Mouse (Mus musculus): ENCODE measurements around the gene Atad1. TPM values are rescaled to one million over a fixed set of nuclear protein-coding genes. Genes with fewer than 3 reads are reported as not detected.

The Atad1 gene
- polyA plus RNA-seq, 1 experiment from 2014 or later, result 68.7 TPM

DNA sequence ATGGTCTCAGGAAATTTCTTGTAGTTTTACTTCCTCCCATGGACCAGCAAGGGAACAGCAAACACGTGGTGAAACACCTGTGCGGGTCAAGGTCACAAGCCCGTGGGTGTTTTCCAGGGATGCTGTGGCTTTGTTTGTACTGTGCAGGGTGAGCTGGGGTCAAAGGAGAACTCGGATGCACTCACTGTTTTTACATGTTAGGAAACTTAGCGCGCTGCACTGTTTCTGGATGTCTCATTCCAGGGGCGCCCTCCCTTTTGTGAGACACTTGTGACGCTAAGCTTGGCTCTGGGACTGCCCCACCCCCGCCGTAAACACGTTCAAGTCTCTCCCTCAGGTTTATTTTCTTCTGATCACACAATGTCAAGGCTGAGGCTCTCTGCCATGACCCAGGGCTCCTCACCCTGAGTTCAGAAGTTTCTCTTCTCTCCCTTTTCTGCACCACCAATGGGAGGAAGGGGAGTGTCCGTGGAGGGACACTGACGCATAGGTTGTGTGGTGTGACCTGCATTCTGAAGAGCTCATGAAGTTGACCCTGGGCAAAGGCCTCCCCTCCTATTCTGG lies 112.7 kb downstream of the Atad1 start:
- no peaks in the 10 kb centered on the region for H3K27me3 ChIP-seq (ENCODE audit: control insufficient read depth, insufficient read depth, low read length)
- H3K9ac ChIP-seq (ENCODE audit: low read length), result no peak overlapping the region
- no peak overlapping the region for H3K4me3 ChIP-seq (replicated peaks; ENCODE audit: low read length)
- H3K4me1 ChIP-seq (ENCODE audit: control insufficient read depth, insufficient read depth, low read length), result no peaks in the 10 kb centered on the region
- ATAC-seq (ENCODE audit: insufficient read depth, low FRiP score), result no peak
- H3K9me3 ChIP-seq (replicated peaks; ENCODE audit: control insufficient read depth, low read length), result no peaks in the 10 kb centered on the region
- no peaks in the 10 kb centered on the region for H3K36me3 ChIP-seq (ENCODE audit: control insufficient read depth, insufficient read depth, low read length)
- WGBS, result 42% methylated on average over 13 of the region's 13 CpGs
- H3K27ac ChIP-seq (ENCODE audit: low read length), result no peak overlapping the region
- no peak overlapping the region for H3K4me2 ChIP-seq (ENCODE audit: low read depth, low read length)

DNA sequence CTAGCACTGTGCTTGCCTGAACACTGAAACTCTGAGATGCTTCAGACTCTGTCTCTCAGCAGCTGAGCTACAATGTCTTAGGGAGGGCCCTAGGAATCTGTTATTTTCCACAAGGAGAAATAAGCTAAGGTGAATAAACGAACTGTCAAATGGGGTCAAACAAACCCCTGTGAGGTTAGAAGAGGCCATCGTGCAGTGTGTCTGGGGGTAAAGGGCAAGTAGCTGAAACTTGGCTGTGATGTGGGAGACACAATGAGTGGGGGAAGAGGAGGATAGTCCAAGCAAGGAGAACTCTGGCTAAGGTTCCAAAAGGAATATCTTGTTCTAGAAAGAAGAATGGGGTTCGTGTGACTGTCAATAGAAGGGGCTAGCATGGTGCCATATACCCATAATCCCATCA lies 117.4 kb downstream of the Atad1 start:
- 48% methylated on average over 3 of the region's 3 CpGs for WGBS
- Histone ChIP-seq H3K36me3 (ENCODE audit: control insufficient read depth, insufficient read depth, low read length) (no peaks in the 10 kb centered on the region), H3K27me3 (ENCODE audit: control insufficient read depth, insufficient read depth, low read length) (no peaks in the 10 kb centered on the region), H3K9me3 (replicated peaks; ENCODE audit: control insufficient read depth, low read length) (no peaks in the 10 kb centered on the region), H3K4me3 (replicated peaks; ENCODE audit: low read length) (no peak overlapping the region), H3K27ac (ENCODE audit: low read length) (no peak overlapping the region), H3K4me1 (ENCODE audit: control insufficient read depth, insufficient read depth, low read length) (no peaks in the 10 kb centered on the region), H3K9ac (ENCODE audit: low read length) (no peak overlapping the region), H3K4me2 (ENCODE audit: low read depth, low read length) (no peak overlapping the region)
- no peak for ATAC-seq (ENCODE audit: insufficient read depth, low FRiP score)

Other genes starting within 250 kb of the Atad1 start
- gene Papss2, start 144.0 kb downstream of the Atad1 start, polyA plus RNA-seq (2015; fragmentation: Nextera tagmentation; extraction: Ambion mirVana), result 11.0 and 13.0 TPM in 2 replicates
- gene Pten, start 17.7 kb upstream of the Atad1 start, polyA plus RNA-seq (2015; fragmentation: Nextera tagmentation; extraction: Ambion mirVana), result 7.1 and 8.2 TPM in 2 replicates